Mouse (Mus musculus) small intestine, adult 2 months (tissue): ENCODE measurements at regions not wholly inside any gene's neighbourhood (a gene's known extent, or its start where the extent isn't known, plus 50 kb on each side); places are given as distances from the start of the nearest gene placed in this dataset.

Experiments
- H3K27ac ChIP-seq: fragments of 200-500 bp; 2 replicates; pipeline ENCODE4 v1.5.1; 2012; ENCODE audit warnings: low read depth, low read length, control low read depth, inconsistent platforms; ENCODE audit not compliant: insufficient read depth
- H3K27me3 ChIP-seq: fragments of 200-500 bp; 2 replicates; pipeline ENCODE4 v1.6.1; 2012; ENCODE audit warnings: mild to moderate bottlenecking, moderate library complexity, low read length, inconsistent platforms; ENCODE audit not compliant: control insufficient read depth, insufficient read depth
- H3K36me3 ChIP-seq: fragments of 200-500 bp; 2 replicates; pipeline ENCODE4 v1.6.1; 2012; ENCODE audit warnings: mild to moderate bottlenecking, low read length, control low read depth, inconsistent platforms; ENCODE audit not compliant: control insufficient read depth, insufficient read depth
- H3K4me1 ChIP-seq: fragments of 200-500 bp; 2 replicates; pipeline ENCODE4 v1.6.1; 2012; ENCODE audit warnings: low read length, inconsistent platforms, mixed read lengths; ENCODE audit not compliant: control insufficient read depth, insufficient read depth, insufficient read length
- H3K4me3 ChIP-seq: fragments of 200-500 bp; 2 replicates; pipeline ENCODE4 v1.5.1; 2012; ENCODE audit warnings: low read depth, mild to moderate bottlenecking, control low read depth, inconsistent platforms, low read length, moderate library complexity
- CTCF ChIP-seq: fragments of 200-500 bp; IDR thresholded peaks from 2 replicates; pipeline ENCODE4 v1.5.1; 2012; ENCODE audit warnings: low read depth, mild to moderate bottlenecking, control low read depth, inconsistent platforms, low read length, moderate library complexity, mixed read lengths; ENCODE audit not compliant: insufficient replicate concordance, insufficient read length; ENCODE audit errors: extremely low read depth
- POLR2A ChIP-seq: fragments of 200-500 bp; IDR thresholded peaks from 2 replicates; pipeline ENCODE4 v1.6.1; 2012; ENCODE audit warnings: low read depth, mild to moderate bottlenecking, control low read depth, inconsistent platforms, low read length, moderate library complexity
- WGBS: fragments of 180-500 bp; shearing (Covaris S2); methylation state at CpG from one replicate; pipeline ENCODE4 v1.1.7; 2018; 5-methylcytosine and 5-hydroxymethylcytosine counted together

- Histone ChIP-seq H3K4me3 (no peak overlapping the region), H3K36me3 (no peaks in the 10 kb centered on the region), H3K27ac (no peak overlapping the region), H3K27me3 (no peaks in the 10 kb centered on the region), H3K4me1 (no peaks in the 10 kb centered on the region)
- TF ChIP-seq CTCF (no peak), POLR2A (no peak)
- 66% methylated on average over 3 of the region's 3 CpGs for WGBS
Observed at GRCm38 (mm10) chr1:73547877-73548276, 532.2 kb upstream of the Tnp1 start.

DNA sequence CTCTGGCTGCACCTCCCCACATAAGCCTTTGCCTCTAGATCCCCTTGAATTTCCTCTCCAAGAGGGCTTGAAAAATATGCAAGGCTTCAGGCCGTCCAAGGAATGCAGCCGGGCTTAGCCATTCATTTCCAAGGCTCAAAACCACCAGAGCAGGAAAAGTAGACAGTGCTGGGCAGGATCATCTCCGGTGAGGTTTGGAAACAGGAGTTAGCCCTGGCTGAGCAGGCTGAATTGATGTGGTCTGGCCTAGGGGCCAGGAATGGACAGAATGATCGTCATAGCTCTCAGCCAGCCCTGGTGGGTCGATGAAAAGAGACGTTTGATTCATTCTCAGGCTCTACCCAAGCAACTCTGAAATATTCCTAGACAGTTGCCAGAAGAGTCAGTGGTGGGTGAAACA is 529.7 kb upstream of the Tnp1 start:
- TF ChIP-seq CTCF (no peak), POLR2A (no peak)
- 70% methylated on average over 6 of the region's 6 CpGs for WGBS
- Histone ChIP-seq H3K36me3 (no peaks in the 10 kb centered on the region), H3K4me3 (no peak overlapping the region), H3K4me1 (no peaks in the 10 kb centered on the region), H3K27me3 (no peaks in the 10 kb centered on the region), H3K27ac (no peak overlapping the region)

- H3K4me3 ChIP-seq = no peak overlapping the region
- H3K27ac ChIP-seq = no peak overlapping the region
- H3K36me3 ChIP-seq = no peaks in the 10 kb centered on the region
- TF ChIP-seq CTCF (no peak), POLR2A (no peak)
- no peaks in the 10 kb centered on the region for H3K27me3 ChIP-seq
- no peaks in the 10 kb centered on the region for H3K4me1 ChIP-seq
- 20% methylated on average over 5 of the region's 5 CpGs for WGBS
Observed at GRCm38 (mm10) chr1:73541371-73541770, 525.7 kb upstream of the Tnp1 start.

- 34% methylated on average over 2 of the region's 2 CpGs for WGBS
- no peaks in the 10 kb centered on the region for H3K4me1 ChIP-seq
- H3K27me3 ChIP-seq = no peaks in the 10 kb centered on the region
- no peaks in the 10 kb centered on the region for H3K36me3 ChIP-seq
- H3K27ac ChIP-seq = no peak overlapping the region
- TF ChIP-seq POLR2A = no peak
- TF ChIP-seq CTCF = no peak
- H3K4me3 ChIP-seq = no peak overlapping the region
Observed at GRCm38 (mm10) chr1:73538420-73538871, 522.7 kb upstream of the Tnp1 start.

- Histone ChIP-seq H3K36me3 (no peaks in the 10 kb centered on the region), H3K27me3 (no peaks in the 10 kb centered on the region), H3K4me1 (no peaks in the 10 kb centered on the region), H3K4me3 (no peak overlapping the region), H3K27ac (no peak overlapping the region)
- TF ChIP-seq CTCF (no peak), POLR2A (no peak)
- 87% methylated on average over 4 of the region's 4 CpGs for WGBS
Observed at GRCm38 (mm10) chr1:73535726-73536265, 520.1 kb upstream of the Tnp1 start.

DNA sequence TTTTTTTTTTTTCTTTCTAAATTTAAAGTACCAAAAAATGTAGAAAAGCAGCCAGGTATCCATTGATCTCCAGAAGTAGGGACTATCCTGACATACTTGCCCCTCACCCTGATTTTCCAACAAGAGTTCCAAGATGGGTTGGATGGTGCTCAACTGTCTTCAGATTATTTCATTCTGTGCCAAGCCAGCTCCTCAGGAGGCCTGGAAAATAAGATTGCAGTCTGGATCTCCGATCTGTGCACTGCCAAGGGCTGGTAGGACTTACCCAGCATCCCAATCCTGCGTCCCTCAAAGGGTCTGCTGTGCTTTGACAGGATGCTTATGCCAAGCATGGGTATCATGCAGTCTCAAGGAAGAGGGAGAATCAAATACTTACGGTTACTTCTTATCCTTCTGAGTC is 517.8 kb upstream of the Tnp1 start:
- no peaks in the 10 kb centered on the region for H3K4me1 ChIP-seq
- no peak overlapping the region for H3K4me3 ChIP-seq
- H3K27me3 ChIP-seq = no peaks in the 10 kb centered on the region
- TF ChIP-seq POLR2A = no peak
- TF ChIP-seq CTCF = no peak
- 81% methylated on average over 3 of the region's 3 CpGs for WGBS
- H3K36me3 ChIP-seq = no peaks in the 10 kb centered on the region
- H3K27ac ChIP-seq = no peak overlapping the region

DNA sequence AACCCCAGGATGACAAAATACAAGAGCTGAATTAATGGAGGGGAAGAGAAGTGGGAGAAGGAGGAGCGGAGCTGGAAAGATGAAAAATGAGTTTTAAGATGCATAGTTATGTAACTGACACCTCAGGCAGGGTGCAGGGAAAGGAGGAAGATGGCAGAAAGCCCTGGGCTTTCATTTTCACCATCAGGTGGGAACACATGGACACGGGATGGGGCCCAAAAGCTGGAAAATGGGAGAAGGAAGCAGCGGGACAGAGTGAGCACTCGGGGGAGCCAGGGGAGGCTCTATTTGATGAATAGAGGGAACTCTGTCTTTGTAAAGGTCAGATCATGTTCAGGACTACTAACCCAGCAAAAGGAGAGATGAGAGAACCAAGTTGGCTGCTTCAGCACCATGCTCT is 516.6 kb upstream of the Tnp1 start:
- WGBS = 89% methylated on average over 4 of the region's 4 CpGs
- TF ChIP-seq CTCF (no peak), POLR2A (no peak)

More for the DNA sequence above, 516.6 kb upstream of the Tnp1 start:
- no peaks in the 10 kb centered on the region for H3K36me3 ChIP-seq
- H3K27ac ChIP-seq = no peak overlapping the region
- no peaks in the 10 kb centered on the region for H3K27me3 ChIP-seq
- no peaks in the 10 kb centered on the region for H3K4me1 ChIP-seq
- no peak overlapping the region for H3K4me3 ChIP-seq
